Mouse (Mus musculus) kidney, embryonic 14.5 days (tissue): ENCODE results near the gene Calml4. TPM values are rescaled to one million over a fixed set of nuclear protein-coding genes. Genes with fewer than 3 reads are reported as not detected.

ENCODE experiments used
- ATAC-seq: fragments of 200-750 bp; cut with Nextera tagmentation; 2 replicates; pipeline ENCODE4 v1.8.0; 2017; ENCODE audit warnings: moderate number of reproducible peaks, mild to moderate bottlenecking, moderate TSS enrichment, moderate library complexity; ENCODE audit not compliant: low FRiP score, low TSS enrichment
- H3K27ac ChIP-seq: fragments of 300-500 bp; sonication (generic); 2 replicates; pipeline ENCODE4 v1.5.1; 2014; ENCODE audit warnings: low read depth, mild to moderate bottlenecking, low read length, moderate library complexity, mixed read lengths
- H3K27me3 ChIP-seq: fragments of 300-500 bp; sonication (generic); 2 replicates; pipeline ENCODE4 v1.6.1; 2014; ENCODE audit warnings: mild to moderate bottlenecking, low read length; ENCODE audit not compliant: control insufficient read depth, insufficient read depth
- H3K36me3 ChIP-seq: fragments of 300-500 bp; sonication (generic); 2 replicates; pipeline ENCODE4 v1.6.1; 2014; ENCODE audit warnings: low read length, mixed read lengths; ENCODE audit not compliant: control insufficient read depth, insufficient read depth
- H3K4me1 ChIP-seq: fragments of 300-500 bp; sonication (generic); 2 replicates; pipeline ENCODE4 v1.6.1; 2014; ENCODE audit warnings: low read length, mixed read lengths; ENCODE audit not compliant: control insufficient read depth, insufficient read depth
- H3K4me2 ChIP-seq: fragments of 300-500 bp; sonication (generic); replicated peaks from 2 replicates; pipeline ENCODE4 v1.6.1; 2014; ENCODE audit warnings: low read depth, mild to moderate bottlenecking, low read length
- H3K4me3 ChIP-seq: fragments of 300-500 bp; sonication (generic); 2 replicates; pipeline ENCODE4 v1.5.1; 2014; ENCODE audit warnings: mild to moderate bottlenecking, low read length
- H3K9ac ChIP-seq: fragments of 300-500 bp; sonication (generic); 2 replicates; pipeline ENCODE4 v1.6.1; 2014; ENCODE audit warnings: low read depth, mild to moderate bottlenecking, low read length, moderate library complexity
- H3K9me3 ChIP-seq: fragments of 300-500 bp; sonication (generic); 2 replicates; pipeline ENCODE4 v1.6.1; 2016; ENCODE audit warnings: low read length; ENCODE audit not compliant: control insufficient read depth
- WGBS: fragments of 180-500 bp; shearing (Covaris S2); extraction: QIAGEN DNeasy Blood & Tissue Kit; methylation state at CpG from one replicate; pipeline ENCODE4 v1.1.7; 2014; 5-methylcytosine and 5-hydroxymethylcytosine counted together
- polyA plus RNA-seq: library from polyadenylated mRNA; unstranded; fragments of >200 nt; fragmentation: Nextera tagmentation; extraction: Ambion mirVana; gene quantifications from 2 replicates; pipeline ENCODE4 v1.2.1, GENCODE M21; 2014

Gene Calml4
- polyA plus RNA-seq = 59.7 and 72.0 TPM in 2 replicates

DNA sequence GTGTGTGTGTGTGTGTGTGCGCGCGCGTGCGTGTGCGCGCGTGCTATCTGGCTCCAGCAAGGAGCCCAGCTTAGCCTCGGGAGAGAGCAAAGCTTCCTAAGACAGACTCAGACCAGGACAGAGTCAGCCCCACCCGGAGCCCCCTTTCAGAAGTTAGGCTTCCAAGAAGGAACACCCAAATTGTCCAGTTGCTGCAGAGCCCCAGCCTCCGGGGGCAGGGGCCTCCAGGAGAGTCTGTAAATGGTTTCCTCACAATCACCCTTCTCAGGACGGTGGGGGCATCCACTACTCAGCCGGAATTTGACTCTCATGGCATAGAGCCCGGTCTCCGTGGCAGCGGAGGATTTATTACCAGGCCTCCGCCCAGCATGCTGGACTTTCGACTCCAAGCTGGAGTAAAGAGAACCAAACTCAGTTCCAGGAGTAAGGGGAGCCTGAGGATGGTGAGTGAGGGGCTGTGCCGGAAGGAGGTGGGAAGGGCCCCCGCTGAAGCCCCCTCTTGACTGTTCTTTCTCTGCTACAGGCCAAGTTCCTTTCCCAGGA, at the start of gene Calml4:
TSS of gene Calml4 (plus strand) at position 362 of the 543 bp plus-strand sequence.
- ATAC-seq = peak; percentile 82
- Histone ChIP-seq H3K9ac (peak within 1 kb of the TSS; percentile 32), H3K27me3 (no peaks in the 10 kb centered on the region), H3K4me1 (peaks cover 37% of the 10 kb centered on the region), H3K4me2 (peak within 1 kb of the TSS; percentile 41), H3K36me3 (no peaks in the 10 kb centered on the region), H3K27ac (peak within 1 kb of the TSS; percentile 93), H3K4me3 (peak within 1 kb of the TSS; percentile 22; the same call in 1 of the 2 replicates), H3K9me3 (no peaks in the 10 kb centered on the region)
- 30% methylated on average over 20 of the region's 20 CpGs for WGBS

GRCm38 (mm10) chr9:62810095-62810494, 47.8 kb upstream of the Calml4 start:
- peak overlapping the region; percentile 98 for H3K4me3 ChIP-seq
- H3K4me2 ChIP-seq = peak overlapping the region; percentile 77
- WGBS = 16% methylated on average over 8 of the region's 8 CpGs
- no peaks in the 10 kb centered on the region for H3K36me3 ChIP-seq
- no peak for ATAC-seq
- H3K9ac ChIP-seq = peak overlapping the region; percentile 97; the same call in 1 of the 2 replicates
- H3K27ac ChIP-seq = no peak overlapping the region
- H3K9me3 ChIP-seq = no peaks in the 10 kb centered on the region
- H3K27me3 ChIP-seq = no peaks in the 10 kb centered on the region
- peaks cover 8% of the 10 kb centered on the region for H3K4me1 ChIP-seq

DNA sequence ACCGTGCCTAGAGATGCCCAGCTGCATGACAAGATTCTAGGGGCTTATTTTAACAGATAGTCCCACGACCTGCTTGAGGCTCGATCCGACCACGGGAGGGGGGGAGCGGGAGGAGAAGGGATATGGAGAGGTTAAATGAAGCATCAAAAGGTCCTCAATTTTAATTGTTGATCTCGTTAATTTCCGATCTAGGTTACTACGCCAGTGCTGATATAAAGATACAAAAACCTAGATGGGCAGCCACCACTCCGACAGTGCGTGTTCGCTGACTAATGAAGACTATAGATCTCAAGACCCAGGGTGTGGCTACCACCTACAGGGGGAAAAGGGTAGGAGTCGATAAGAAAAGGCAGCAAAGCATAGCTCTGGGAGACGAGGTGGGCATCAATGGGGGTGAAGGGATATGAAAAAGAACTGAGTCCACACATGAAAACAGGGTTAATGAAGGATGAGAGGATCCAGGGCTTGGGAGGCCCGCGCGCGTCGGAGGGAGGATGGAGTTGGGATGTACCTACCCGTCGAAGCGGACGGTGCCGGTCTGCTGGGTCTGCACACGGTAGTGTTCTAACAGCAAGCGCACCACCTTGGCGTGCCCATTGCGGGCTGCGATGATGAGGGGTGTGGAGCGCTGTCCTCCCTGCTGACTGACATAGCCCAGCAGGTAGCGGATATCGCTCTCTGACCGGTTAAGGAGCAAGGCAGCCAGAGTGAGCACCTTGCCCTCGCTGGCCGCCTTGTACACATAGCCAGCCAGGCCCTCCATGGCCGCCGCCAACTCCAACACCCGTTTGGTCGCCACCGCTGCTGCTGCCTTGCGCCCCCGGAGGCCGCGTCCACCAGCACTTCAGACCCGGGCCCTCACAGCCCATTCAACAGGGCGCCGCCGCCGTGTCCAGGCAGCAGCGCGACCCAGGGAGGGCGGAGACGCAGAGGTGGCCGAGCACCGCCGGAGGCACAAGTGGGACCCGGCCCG, 47.1 kb upstream of the Calml4 start:
- Histone ChIP-seq H3K4me2 (peak overlapping the region; percentile 77), H3K9me3 (no peaks in the 10 kb centered on the region), H3K27me3 (no peaks in the 10 kb centered on the region), H3K4me3 (peak overlapping the region; percentile 98), H3K4me1 (peaks cover 8% of the 10 kb centered on the region), H3K36me3 (no peaks in the 10 kb centered on the region), H3K27ac (peak overlapping the region; percentile 95), H3K9ac (peak overlapping the region; percentile 97)
- ATAC-seq = peak; percentile 67
- under 1% methylated on average over 56 of the region's 58 CpGs for WGBS

DNA sequence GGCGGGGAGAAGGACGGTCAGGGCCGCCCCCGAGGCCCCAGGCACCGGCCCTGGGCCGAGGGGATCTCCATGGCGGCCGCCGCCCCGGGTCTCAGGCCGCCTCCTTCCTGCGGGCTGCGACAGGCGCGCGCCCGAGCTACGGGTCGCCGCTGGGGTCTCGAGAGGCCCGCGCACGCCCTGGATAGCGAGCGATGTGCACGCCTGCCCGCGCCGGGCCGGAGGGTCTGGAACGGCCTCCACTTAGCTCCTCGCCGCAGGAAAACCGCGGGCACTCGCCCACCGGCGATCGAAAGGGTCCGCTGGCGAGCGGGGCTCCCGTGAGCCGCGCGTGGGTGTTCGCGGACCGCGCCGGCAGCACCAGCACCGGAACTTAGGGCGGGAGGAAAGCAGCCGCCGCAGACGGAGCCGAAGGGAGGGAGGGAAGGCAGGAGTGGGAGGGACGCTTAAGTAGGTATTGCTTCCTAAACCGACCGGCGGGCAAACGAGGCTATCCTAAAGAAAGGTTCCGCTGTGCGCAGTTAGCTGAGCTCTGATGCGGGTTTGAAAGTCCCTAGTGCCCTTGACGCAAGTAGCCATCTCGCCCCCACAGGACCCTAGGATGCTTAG, 46.3 kb upstream of the Calml4 start, which contains the start of gene Fem1b:
TSS of gene Fem1b (minus strand) at position 419 of the 606 bp plus-strand sequence.
- Histone ChIP-seq H3K36me3 (no peaks in the 10 kb centered on the region), H3K9me3 (no peaks in the 10 kb centered on the region), H3K27ac (peak within 1 kb of the TSS; percentile 95), H3K4me2 (peak within 1 kb of the TSS; percentile 77), H3K4me1 (peaks cover 8% of the 10 kb centered on the region), H3K9ac (peak within 1 kb of the TSS; percentile 97), H3K27me3 (no peaks in the 10 kb centered on the region), H3K4me3 (peak within 1 kb of the TSS; percentile 98)
- ATAC-seq = peak; percentile 93
- WGBS = under 1% methylated on average over 49 of the region's 68 CpGs

DNA sequence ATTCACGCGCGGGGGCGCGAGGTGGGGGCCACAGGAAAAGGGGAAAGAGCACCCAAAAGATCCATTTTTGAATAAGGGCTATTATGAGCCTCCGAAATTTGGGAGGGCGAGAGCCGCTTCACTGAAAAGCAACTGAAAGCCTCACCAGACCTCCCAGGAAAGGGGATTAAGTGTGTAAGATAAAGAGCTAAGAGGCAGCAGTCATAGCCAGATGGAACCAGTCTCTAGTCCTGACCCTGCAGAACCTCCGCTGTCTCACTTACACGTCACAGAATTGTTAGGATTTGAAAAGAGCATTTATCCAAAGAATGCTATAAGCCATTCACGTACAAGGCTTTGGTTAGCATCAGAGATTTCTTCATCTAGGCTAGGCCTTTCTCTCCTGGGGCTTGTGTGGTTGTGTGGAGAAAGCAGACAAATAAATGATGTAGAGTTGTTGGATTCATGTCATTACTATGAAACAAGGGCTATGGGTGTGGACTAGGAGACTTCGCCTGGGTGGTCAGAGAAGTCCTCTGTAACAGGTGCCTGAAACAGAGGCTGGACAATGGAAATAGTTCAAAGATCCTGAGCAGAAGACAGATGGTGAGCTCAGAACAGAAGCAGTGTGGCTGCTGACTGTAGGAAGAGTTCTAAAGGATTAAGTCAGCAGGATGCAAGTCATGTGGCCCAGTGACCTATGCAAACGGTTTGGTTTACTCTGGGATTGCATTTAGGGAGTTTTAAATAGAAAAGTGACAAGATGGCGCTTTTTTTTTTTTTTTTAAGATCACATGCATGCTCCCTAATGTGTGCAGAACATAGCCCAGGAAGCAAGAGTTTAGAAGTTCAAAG, 45.4 kb upstream of the Calml4 start:
- Histone ChIP-seq H3K4me1 (peaks cover 8% of the 10 kb centered on the region), H3K27me3 (no peaks in the 10 kb centered on the region), H3K4me3 (peak overlapping the region; percentile 98), H3K36me3 (no peaks in the 10 kb centered on the region), H3K4me2 (peak overlapping the region; percentile 77), H3K9me3 (no peaks in the 10 kb centered on the region), H3K27ac (peak overlapping the region; percentile 95), H3K9ac (peak overlapping the region; percentile 97)
- no peak; the same call in 1 of the 2 replicates for ATAC-seq
- 17% methylated on average over 14 of the region's 14 CpGs for WGBS

- no peak overlapping the region for H3K9ac ChIP-seq
- no peak overlapping the region for H3K4me3 ChIP-seq
- no peak overlapping the region for H3K27ac ChIP-seq
- no peak for ATAC-seq
- H3K4me2 ChIP-seq = no peak overlapping the region
- WGBS = 90% methylated on average over 2 of the region's 2 CpGs
- H3K36me3 ChIP-seq = no peaks in the 10 kb centered on the region
- H3K9me3 ChIP-seq = no peaks in the 10 kb centered on the region
- H3K27me3 ChIP-seq = no peaks in the 10 kb centered on the region
- H3K4me1 ChIP-seq = peaks cover 3% of the 10 kb centered on the region; the same call in 1 of the 2 replicates
Observed at GRCm38 (mm10) chr9:62814751-62815150, 43.1 kb upstream of the Calml4 start.

- Histone ChIP-seq H3K9me3 (no peaks in the 10 kb centered on the region), H3K9ac (no peak overlapping the region), H3K27me3 (no peaks in the 10 kb centered on the region), H3K4me3 (no peak overlapping the region), H3K4me1 (no peaks in the 10 kb centered on the region), H3K4me2 (no peak overlapping the region), H3K36me3 (no peaks in the 10 kb centered on the region), H3K27ac (no peak overlapping the region)
- WGBS = 83% methylated on average over 9 of the region's 9 CpGs
- no peak for ATAC-seq
Observed at GRCm38 (mm10) chr9:62816323-62817098, 41.4 kb upstream of the Calml4 start.
